Mouse (Mus musculus) G1E-ER4 (cell line): ENCODE results near the gene Lca5l. TPM values are rescaled to one million over a fixed set of nuclear protein-coding genes. Genes with fewer than 3 reads are reported as not detected.

ENCODE experiments used
- GATA1 ChIP-seq: IDR thresholded peaks from one replicate; pipeline ENCODE4 v1.8.0; 2012; ENCODE audit warnings: low read length, inconsistent platforms
- polyA plus RNA-seq: library from polyadenylated mRNA; stranded (reverse); fragments of >175 nt; gene quantifications from 2 replicates; pipeline ENCODE4 v1.2.3, GENCODE M21; 2012

Gene Lca5l
- polyA plus RNA-seq, 1 experiment: not detected

DNA sequence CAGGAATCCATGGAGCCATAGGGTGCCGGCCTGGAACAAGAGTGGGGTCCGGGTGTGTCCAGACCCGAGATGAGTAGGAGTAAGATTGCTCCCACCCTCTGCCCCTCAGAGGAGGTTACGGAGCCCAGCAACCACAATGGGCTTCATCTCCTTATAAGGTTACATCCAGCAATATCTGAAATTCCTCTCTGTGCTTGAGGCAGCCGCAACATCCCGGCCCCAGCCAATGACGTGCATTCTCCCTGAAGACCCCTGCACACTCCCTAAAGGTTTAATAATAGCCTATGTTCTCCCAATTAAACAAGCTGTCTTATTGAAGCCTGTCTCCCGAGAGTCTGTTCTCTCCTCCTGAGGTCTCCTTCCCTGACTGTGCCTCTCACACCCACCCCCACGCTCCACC, 42.8 kb downstream of the Lca5l start:
- TF ChIP-seq GATA1: no peak

DNA sequence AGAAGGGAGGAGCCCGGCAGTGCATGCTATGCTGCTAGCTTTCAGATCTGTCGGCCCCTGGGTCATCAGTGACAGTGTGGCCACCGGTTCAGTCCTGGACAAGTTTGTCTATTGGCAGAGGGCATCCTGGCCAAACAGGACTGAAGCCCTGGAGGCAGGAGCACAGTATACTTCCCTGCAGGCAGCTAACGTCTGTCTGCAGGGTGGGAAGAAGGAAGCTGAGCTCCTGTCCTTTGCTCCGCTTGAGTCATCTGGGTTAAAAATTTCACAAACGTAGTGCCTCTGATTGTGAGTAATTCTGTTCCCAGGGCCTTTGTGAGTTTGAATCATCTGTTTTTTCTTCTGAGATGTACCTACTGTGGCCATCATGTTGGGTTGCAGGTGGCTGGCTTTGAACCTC, 43.2 kb downstream of the Lca5l start:
- no peak for TF ChIP-seq GATA1

DNA sequence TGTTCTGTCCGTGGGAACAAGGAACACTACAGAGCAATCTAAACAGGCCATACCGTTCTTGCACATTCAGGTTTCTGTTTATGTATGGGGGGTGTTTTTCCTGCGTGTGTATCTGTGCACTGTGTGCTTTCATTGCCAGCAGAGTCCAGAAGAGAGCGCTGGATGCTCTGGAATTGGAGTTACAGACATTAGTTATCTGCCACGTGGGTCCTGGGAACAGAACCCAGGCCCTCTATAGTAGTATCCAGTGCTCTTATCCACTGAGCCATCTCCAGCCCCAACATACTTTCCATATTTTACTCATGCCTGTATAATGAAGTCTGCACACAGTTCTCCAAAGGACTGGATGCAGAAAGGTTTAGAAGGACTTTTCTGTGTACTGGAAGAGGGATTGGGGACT, 46.3 kb downstream of the Lca5l start:
- TF ChIP-seq GATA1: no peak

DNA sequence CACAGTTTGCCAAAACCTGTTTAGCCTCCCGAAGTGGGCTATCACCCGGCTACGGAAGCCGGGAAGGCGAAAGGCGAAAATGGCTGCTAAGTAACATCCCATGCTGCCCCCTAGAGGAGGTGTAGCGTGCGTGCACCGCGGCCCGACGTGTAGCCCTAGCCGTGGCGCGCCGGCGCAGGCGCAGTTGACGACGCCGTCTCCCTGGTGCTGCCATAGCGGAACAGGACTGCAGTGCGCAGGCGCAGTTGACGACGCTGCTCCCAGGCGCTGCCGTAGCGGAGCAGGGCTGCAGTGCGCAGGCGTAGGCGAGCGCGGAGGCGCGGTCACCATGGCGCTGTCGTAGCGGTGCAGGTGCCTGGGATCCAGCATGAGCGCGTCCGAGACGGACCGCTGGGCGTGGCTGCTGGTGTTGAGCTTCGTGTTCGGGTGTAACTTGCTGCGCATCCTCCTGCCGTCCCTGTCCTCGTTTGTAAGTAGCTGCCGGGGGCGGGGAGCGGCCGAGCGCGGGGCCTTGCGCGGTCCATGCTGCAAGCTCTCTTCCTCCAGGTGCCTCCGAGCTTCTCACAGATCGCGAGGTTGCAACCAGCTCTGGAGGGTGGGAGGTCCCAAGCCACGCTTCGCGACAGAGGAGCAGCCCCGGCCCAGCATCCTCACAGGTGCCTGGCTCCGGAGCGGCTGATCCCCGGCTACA, 46.8 kb downstream of the Lca5l start, which contains the start of gene Wrb:
Wrb (plus strand) TSS at position 298 of the 691 bp plus-strand sequence.
- no peak for TF ChIP-seq GATA1

DNA sequence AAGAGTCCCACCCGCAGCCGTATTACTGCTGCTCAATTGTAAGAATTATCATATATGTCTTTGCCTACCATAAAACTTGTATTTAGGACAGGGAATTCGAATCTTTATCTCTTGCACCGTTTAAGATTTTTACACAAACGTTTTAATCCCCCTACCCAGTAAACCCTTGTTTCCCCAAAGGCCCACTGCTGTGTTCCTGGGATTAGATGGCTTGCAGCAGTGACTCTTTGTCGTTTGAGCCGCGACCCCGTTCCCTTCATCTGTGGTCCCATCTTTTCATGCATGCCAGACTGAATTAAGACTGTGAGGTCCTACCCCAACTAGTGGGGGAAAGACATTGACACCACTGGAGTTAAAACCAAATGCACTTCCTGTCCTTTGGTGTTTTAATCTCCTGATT, 63.6 kb downstream of the Lca5l start:
- TF ChIP-seq GATA1: no peak

DNA sequence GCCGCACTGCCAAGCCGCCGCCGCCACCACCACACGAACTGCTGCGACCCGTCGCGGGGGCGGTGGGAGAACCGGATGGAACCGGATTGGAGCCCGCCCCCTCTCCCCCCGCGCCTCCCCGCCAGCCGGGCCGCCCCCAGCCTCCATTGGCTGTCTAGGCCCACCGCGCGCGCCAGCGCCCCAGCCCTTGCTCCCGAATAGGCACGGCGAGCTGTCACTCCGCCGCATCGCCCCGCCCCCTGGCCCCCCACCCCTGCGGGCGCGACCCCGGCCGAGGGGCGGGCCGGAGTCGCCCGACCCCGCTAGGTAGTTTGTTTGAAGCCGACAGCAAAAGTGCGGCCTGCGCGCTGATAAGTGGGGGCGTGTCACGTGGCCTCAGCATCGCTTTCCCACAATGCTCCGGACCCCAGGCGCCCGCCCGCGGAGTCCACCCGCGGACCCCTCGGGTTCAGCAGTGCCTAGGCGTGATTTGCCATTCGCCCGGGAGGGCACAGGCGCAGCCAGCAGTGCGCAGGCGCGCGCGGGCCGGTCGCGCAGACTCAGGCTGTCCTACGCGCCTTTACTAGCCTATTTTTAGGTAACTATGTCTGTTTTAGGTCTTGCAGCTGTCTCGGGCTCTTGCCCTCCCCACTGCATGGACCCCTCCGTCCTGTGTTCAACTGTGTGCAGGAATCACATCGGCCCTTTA, 64.3 kb downstream of the Lca5l start, which contains the start of gene Hmgn1:
Hmgn1 (minus strand) TSS at position 73 of the 688 bp plus-strand sequence.
- no peak for TF ChIP-seq GATA1

DNA sequence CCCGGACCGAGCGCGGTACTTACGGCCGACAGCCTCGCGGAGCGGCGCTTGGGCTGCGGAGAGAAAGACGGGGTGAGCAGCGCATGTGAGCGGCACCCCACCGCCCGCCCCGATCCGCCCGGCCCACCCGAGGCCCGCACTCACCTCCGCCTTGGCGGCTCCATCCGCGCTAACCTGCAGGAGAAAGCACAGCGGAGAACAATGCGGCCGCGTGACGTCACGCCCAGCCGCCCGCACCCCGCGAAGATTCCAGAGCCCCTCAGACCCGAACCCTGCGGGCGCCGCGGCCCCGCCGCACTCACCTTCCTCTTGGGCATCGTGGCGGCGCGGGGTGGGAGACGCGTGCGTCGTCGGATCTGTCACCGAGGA, 64.8 kb downstream of the Lca5l start:
- TF ChIP-seq GATA1: no peak

DNA sequence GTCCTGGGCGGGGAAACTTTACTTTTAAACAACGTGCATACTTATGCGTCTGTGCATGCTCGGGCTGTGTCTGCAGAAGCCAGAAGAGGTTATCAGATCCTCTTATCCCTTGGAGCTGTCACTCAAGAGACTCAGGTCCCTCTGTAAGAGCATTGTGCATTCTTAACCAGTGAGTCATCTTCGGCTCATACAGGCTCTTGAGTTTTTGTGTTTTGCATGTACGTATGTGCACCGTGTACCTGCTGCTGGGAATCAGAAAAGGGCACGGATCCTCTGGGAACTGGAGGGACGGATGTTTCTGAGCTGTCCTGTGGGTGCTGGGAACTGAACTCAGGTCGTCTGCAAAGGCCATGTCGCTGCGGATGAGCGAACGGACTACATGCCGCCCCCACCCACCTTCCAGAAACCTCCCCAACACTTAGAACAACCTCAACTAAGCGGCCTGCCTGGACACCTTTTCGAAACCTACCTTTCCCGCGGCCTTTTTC, 65.3 kb downstream of the Lca5l start:
- no peak for TF ChIP-seq GATA1

DNA sequence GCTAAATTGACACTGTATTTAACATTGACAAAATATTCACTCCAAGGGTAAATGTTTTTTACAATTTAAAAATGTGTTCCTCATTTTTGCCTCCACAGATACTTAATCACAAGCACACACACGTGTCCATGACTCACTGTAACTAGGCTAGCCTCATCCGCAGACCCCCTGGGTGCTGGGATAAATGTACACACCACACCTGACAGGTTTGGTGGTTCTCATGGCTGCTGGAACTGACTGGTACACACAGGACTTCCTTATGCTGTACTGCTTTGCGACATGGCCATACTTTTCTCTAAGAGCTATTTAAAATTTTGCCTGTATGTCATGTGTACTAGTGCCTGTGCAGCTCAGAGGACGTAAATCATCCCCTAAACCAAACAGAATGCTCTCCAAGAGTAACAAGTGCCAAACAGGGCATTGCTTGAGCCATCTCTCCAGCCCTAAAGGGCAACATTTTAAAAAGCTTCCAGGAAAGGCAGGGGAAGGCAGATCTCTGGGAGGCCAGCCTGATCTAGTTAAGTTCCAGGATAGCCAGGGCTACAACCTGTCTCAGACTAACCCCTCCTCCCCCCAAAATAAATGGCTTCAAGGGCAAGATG, 71.9 kb downstream of the Lca5l start:
- no peak for TF ChIP-seq GATA1

DNA sequence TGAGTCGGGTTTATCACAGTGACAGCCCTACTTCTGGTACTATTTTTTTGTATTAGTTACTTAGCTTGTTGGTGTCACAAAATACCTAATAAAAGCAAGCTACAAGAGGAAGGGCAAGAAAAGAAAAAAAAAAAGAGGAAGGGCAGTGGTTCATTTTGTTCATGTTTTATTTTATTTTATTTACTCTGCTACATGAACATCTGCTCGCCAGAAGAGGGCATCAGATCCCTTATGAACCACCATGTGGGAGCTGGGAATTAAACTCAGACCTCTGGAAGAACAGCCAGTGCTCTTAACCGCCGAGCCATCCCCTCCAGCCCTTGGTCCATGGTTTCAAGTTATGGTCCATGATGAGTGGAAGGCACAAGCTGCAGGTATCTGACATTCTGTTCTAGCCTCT, 77.3 kb downstream of the Lca5l start:
- TF ChIP-seq GATA1: no peak

DNA sequence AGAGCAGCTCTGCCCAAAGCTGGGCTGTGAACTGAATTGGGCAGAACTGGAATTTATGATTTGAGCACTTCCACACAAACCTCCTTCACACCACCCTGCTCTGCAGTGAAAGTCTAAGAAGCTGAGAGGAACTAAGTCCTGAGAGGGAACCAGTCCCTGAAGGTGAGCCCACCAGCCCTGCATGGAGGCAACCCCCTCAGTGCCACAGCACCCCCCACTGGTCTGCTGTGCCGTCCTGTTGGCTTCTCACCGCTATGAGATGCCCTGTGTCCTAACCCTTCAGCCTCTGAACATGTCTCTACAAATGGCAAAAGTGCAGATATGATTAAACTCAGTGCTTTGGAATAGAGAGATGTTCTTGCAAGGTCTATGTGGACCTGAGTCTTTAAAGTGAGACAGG, 79.3 kb downstream of the Lca5l start:
- TF ChIP-seq GATA1: no peak

DNA sequence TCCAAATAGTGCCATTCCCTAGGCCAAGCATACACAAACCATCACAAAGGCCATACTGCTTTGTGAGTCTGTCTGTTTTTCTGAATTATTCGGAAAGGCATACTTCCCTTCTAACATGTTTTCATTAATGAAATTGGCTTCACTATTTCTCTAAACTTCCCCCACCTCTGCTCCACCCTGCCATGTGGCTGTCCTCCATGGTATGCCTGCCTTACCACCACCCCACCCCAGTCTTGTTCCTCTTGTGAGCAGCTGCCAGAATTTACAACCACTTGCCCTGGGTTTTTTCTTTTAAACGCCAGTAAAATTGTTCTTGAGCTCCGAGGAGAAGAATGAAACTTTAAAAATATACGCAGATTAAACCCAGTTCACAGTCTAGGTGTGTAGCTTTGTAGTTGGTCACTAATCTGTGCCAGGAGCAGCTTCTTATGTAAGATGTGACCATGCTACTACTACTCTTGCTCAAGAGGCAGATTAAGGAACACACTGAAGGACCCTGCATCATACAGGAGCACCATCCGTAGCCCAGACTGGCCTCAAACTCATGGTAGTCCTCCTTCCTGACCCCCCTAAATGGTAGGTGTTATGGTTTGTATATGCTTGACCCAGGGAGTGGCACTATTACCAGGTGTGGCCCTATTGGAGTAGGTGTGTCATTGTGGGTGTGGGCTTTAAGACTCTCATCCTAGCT, 81.3 kb downstream of the Lca5l start:
- TF ChIP-seq GATA1: no peak

DNA sequence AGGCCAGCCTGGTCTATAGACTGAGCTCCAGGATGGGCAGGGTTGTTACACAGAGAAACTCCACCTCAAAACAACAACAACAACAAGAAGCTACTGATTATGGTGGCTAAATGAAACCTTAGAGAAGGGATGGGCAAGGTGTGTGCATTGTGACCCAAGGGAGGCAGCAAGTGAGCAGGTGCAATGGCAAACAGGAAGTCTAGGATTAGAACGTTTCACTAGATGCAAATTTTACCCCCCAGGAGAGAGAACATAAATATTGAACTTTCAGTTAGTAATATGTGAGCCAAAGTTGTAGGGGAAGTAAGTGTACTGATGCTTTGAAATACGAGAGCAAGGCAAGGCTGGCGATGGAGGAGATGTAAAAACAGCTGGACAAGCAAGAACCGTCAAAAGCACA, 82.4 kb downstream of the Lca5l start:
- no peak for TF ChIP-seq GATA1

Other genes starting within 250 kb of the Lca5l start
- 98.5 and 158 TPM in 2 replicates for gene Psmg1, start 201.3 kb downstream of the Lca5l start, polyA plus RNA-seq
- 11.1 and 14.4 TPM in 2 replicates for gene Brwd1, start 109.7 kb downstream of the Lca5l start, polyA plus RNA-seq
- 194 and 255 TPM in 2 replicates for gene Hmgn1, start 64.5 kb downstream of the Lca5l start, polyA plus RNA-seq
- gene Wrb, start 46.9 kb downstream of the Lca5l start, polyA plus RNA-seq: 5.2 and 5.3 TPM in 2 replicates
- 0.09 and 0.46 TPM in 2 replicates for gene Sh3bgr, start 8.2 kb upstream of the Lca5l start, polyA plus RNA-seq
- not detected in 2 replicates for gene B3galt5, start 43.5 kb upstream of the Lca5l start, polyA plus RNA-seq